Mouse (Mus musculus): ENCODE data around the gene Sh3bp5. TPM values are rescaled to one million over a fixed set of nuclear protein-coding genes. Genes with fewer than 3 reads are reported as not detected.

Sh3bp5 gene
- polyA plus RNA-seq, 1 experiment from 2014 or later, result 29.7 TPM

DNA sequence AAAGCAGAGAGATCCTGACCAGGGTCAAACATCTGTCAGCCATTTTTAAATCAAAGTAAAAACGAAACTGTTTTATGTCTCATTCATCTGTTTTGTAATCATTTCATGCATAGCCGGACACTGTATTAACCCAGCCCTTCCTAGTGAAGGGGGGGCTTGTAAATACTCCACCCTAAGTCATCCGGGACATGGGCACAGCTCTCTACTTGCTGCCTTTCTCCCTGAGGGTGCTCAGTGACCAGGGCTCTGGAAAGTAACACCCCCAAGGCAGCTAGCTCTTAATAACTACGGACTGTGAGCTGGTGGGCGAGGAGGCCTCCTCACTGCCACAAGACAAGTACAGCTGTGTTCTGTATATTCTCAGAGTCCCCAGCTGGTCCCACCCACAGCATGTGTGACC lies 13.1 kb upstream of the Sh3bp5 start:
- ATAC-seq (no peak), DNase-seq (no peak)
- Histone ChIP-seq H3K9me3 (ENCODE audit: low read length) (no peaks in the 10 kb centered on the region), H3K27ac (ENCODE audit: low read depth) (no peak overlapping the region), H3K4me2 (ENCODE audit: low read depth, low read length) (no peak overlapping the region), H3K4me1 (ENCODE audit: insufficient read depth) (no peaks in the 10 kb centered on the region), H3K36me3 (replicated peaks; ENCODE audit: insufficient read depth, low read length) (no peaks in the 10 kb centered on the region), H3K9ac (replicated peaks) (no peak overlapping the region), H3K4me3 (ENCODE audit: low read depth, low read length) (no peak overlapping the region), H3K27me3 (ENCODE audit: insufficient read depth, low read length) (no peaks in the 10 kb centered on the region)
- 70% methylated on average over 5 of the region's 5 CpGs for WGBS (ENCODE audit: insufficient replicate concordance)
- TF ChIP-seq EP300 (IDR thresholded peaks at IDR 0.05; ENCODE audit: low read depth), result no peak
- no peak for TF ChIP-seq CTCF (IDR thresholded peaks at IDR 0.05; ENCODE audit: low read depth)

DNA sequence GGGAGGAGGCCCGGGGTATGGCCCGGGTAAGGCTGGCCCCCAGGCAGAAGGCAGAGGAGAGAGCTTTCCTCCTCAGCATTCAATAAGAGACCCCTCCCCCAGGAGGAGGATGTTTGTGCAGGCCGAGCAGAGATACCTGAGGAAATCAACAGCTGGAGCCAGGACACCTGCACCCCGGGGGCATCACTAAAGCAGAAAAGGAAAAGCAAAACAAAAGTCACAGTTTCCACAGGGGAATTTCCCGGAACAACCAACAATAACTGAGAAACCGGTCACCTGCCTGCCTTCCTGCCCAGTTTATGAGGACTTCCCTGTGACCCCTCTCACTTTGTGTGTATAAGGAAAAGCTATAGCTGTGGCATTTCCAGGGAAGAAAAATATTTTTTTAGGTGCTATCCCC lies 7.7 kb upstream of the Sh3bp5 start:
- Histone ChIP-seq H3K36me3 (replicated peaks; ENCODE audit: insufficient read depth, low read length) (no peaks in the 10 kb centered on the region), H3K9ac (replicated peaks) (no peak overlapping the region), H3K27ac (ENCODE audit: low read depth) (no peak overlapping the region), H3K4me3 (ENCODE audit: low read depth, low read length) (no peak overlapping the region), H3K27me3 (ENCODE audit: insufficient read depth, low read length) (no peaks in the 10 kb centered on the region), H3K9me3 (ENCODE audit: low read length) (no peaks in the 10 kb centered on the region), H3K4me1 (ENCODE audit: insufficient read depth) (no peaks in the 10 kb centered on the region), H3K4me2 (ENCODE audit: low read depth, low read length) (no peak overlapping the region)
- ATAC-seq, result no peak
- TF ChIP-seq CTCF (IDR thresholded peaks at IDR 0.05; ENCODE audit: low read depth) (no peak), EP300 (IDR thresholded peaks at IDR 0.05; ENCODE audit: low read depth) (no peak)
- 70% methylated on average over 6 of the region's 6 CpGs for WGBS (ENCODE audit: insufficient replicate concordance)
- DNase-seq, result no peak

DNA sequence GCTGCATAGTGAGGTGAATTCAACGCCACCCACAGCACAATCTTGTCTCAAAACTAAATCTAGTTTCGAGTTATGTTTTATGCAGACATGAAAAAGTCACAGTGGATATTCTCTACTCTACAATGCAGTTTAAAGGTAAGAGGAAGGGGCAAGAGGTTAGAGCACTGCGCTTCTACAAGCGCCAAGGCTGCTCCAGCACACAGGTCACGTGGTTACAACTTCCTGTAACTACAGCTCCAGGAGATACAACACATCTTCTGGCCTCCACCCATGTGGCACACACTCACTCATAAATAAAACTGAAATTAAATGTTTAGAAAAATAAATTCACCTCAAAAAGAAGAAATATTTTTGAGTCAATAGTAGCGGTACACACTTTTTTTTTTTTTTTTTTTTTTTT lies 4.8 kb upstream of the Sh3bp5 start:
- Histone ChIP-seq H3K27me3 (ENCODE audit: insufficient read depth, low read length) (0 out of 2 replicates have a peak, but pooled peaks cover under 1% of the 10 kb centered on the region), H3K4me1 (ENCODE audit: insufficient read depth) (peaks cover 8% of the 10 kb centered on the region), H3K9me3 (ENCODE audit: low read length) (no peaks in the 10 kb centered on the region), H3K36me3 (replicated peaks; ENCODE audit: insufficient read depth, low read length) (no peaks in the 10 kb centered on the region), H3K27ac (ENCODE audit: low read depth) (no peak overlapping the region), H3K9ac (replicated peaks) (no peak overlapping the region), H3K4me2 (ENCODE audit: low read depth, low read length) (no peak overlapping the region), H3K4me3 (ENCODE audit: low read depth, low read length) (no peak overlapping the region)
- no peak for TF ChIP-seq CTCF (IDR thresholded peaks at IDR 0.05; ENCODE audit: low read depth)
- TF ChIP-seq EP300 (IDR thresholded peaks at IDR 0.05; ENCODE audit: low read depth), result no peak
- DNase-seq (no peak), ATAC-seq (no peak)
- 59% methylated on average over 6 of the region's 6 CpGs for WGBS (ENCODE audit: insufficient replicate concordance)

DNA sequence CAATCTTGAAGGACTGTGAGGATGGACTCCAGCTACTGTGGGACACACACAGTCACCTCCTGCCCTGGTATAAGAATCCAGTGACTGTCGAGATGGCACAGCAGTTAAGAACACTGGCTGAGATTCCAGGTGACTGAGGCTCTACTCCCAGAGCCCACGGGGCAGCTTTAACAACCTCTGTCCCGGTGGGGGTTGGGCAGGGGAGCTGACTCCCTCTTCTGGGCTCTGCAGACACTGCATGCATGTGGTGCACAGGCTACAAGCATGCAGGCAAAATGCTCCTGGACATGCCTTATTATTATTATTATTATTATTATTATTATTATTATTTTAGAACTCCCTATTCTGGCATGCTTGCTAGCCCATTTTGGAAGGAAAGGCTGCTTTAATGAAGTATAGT lies 4.4 kb upstream of the Sh3bp5 start:
- WGBS (ENCODE audit: insufficient replicate concordance), result 40% methylated on average over 3 of the region's 3 CpGs
- no peak for DNase-seq

DNA sequence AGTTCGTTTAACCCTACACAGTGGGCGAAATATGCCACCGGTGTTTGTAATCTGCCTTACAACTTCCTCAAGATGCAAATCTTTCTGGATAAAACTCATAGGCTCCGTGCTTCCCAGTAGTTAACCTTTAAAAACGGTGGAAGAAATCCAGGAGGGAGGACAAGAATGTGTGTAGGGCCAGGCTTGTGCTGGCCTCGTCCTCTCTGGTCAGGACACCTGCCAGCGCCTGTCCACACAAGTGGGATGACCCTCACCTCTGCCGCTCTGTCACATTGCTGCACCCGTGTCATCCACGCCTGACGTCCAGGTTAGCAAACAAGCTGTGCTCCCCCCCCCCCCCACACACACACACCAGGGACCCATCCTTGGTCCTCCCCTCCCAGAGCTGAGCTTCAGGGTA lies 3.4 kb upstream of the Sh3bp5 start:
- Histone ChIP-seq H3K4me1 (ENCODE audit: insufficient read depth) (peaks cover 8% of the 10 kb centered on the region), H3K36me3 (replicated peaks; ENCODE audit: insufficient read depth, low read length) (no peaks in the 10 kb centered on the region), H3K9me3 (ENCODE audit: low read length) (no peaks in the 10 kb centered on the region), H3K27me3 (ENCODE audit: insufficient read depth, low read length) (0 out of 2 replicates have a peak, but pooled peaks cover 7% of the 10 kb centered on the region), H3K4me3 (ENCODE audit: low read depth, low read length) (no peak overlapping the region), H3K27ac (ENCODE audit: low read depth) (no peak overlapping the region), H3K9ac (replicated peaks) (no peak overlapping the region), H3K4me2 (ENCODE audit: low read depth, low read length) (no peak overlapping the region)
- TF ChIP-seq EP300 (IDR thresholded peaks at IDR 0.05; ENCODE audit: low read depth) (no peak), CTCF (IDR thresholded peaks at IDR 0.05; ENCODE audit: low read depth) (no peak)
- DNase-seq, result no peak
- 72% methylated on average over 11 of the region's 11 CpGs for WGBS (ENCODE audit: insufficient replicate concordance)
- ATAC-seq, result no peak

More for the DNA sequence above, 4.4 kb upstream of the Sh3bp5 start:
- Histone ChIP-seq H3K9me3 (ENCODE audit: low read length) (no peaks in the 10 kb centered on the region), H3K4me3 (ENCODE audit: low read depth, low read length) (no peak overlapping the region), H3K36me3 (replicated peaks; ENCODE audit: insufficient read depth, low read length) (no peaks in the 10 kb centered on the region), H3K27me3 (ENCODE audit: insufficient read depth, low read length) (0 out of 2 replicates have a peak, but pooled peaks cover 6% of the 10 kb centered on the region), H3K4me2 (ENCODE audit: low read depth, low read length) (no peak overlapping the region), H3K27ac (ENCODE audit: low read depth) (no peak overlapping the region), H3K4me1 (ENCODE audit: insufficient read depth) (peaks cover 8% of the 10 kb centered on the region), H3K9ac (replicated peaks) (no peak overlapping the region)
- no peak for ATAC-seq
- TF ChIP-seq CTCF (IDR thresholded peaks at IDR 0.05; ENCODE audit: low read depth) (peak; percentile 36), EP300 (IDR thresholded peaks at IDR 0.05; ENCODE audit: low read depth) (no peak)

DNA sequence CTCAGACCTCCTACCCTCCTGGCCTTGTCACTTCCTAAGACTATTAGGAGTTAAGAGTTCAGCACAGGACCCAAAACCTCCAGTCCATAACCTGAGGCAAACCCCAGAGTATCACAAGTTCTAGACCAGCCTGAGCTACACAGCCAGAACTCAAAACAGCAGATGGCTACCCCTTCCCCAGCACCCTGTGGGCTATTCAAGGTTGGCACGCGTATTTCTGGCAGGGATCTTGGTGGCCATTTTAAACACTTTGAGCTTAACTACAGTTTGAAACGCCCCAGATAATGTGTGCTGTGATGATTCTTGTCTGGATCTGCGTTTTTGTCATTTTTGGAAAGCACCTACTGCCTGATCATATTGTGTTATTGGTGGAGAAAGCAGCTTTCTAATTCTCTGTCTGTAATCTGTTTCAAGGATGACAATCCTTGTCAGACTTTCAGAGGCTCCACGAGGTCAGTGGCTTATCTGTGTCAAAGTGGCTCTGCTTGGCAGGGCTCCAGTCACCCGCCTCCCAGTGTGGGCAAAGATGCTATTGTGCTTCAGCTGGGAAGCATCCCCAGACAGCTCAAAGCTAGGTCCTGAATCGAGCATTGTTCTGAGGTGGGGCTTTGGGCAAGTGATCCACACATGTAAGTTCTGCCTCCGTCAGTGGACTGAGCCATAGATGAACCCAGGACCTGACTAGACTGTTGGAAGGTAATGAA lies 2.1 kb upstream of the Sh3bp5 start:
- Histone ChIP-seq H3K36me3 (replicated peaks; ENCODE audit: insufficient read depth, low read length) (no peaks in the 10 kb centered on the region), H3K4me3 (ENCODE audit: low read depth, low read length) (no peak overlapping the region), H3K9me3 (ENCODE audit: low read length) (no peaks in the 10 kb centered on the region), H3K27me3 (ENCODE audit: insufficient read depth, low read length) (0 out of 2 replicates have a peak, but pooled peaks cover 7% of the 10 kb centered on the region), H3K9ac (replicated peaks) (no peak overlapping the region), H3K4me2 (ENCODE audit: low read depth, low read length) (no peak overlapping the region), H3K4me1 (ENCODE audit: insufficient read depth) (peaks cover 18% of the 10 kb centered on the region), H3K27ac (ENCODE audit: low read depth) (no peak overlapping the region)
- whole genome bisulfite sequencing (ENCODE audit: insufficient replicate concordance), result 61% methylated on average over 8 of the region's 8 CpGs
- ATAC-seq (no peak), DNase-seq (no peak)
- TF ChIP-seq CTCF (IDR thresholded peaks at IDR 0.05; ENCODE audit: low read depth) (no peak), EP300 (IDR thresholded peaks at IDR 0.05; ENCODE audit: low read depth) (no peak)

Data from liver, postnatal 0 days (tissue).